Mouse (Mus musculus) ES-E14 (cell line): Measurements from ENCODE around the gene Ctse.

Experiments used
- CHD2 ChIP-seq: IDR thresholded peaks from 2 replicates; pipeline ENCODE4 v1.6.1; 2014; ENCODE audit warnings: mild to moderate bottlenecking, low read depth, low read length, inconsistent platforms
- MAFK ChIP-seq: IDR thresholded peaks from 2 replicates; pipeline ENCODE4 v1.6.1; 2014; ENCODE audit warnings: mild to moderate bottlenecking, low read depth, low read length, inconsistent platforms; ENCODE audit not compliant: insufficient read depth
- ZC3H11A ChIP-seq: IDR thresholded peaks from 2 replicates; pipeline ENCODE4 v1.6.1; 2012; ENCODE audit warnings: low read depth, mild to moderate bottlenecking, inconsistent platforms, low read length, borderline replicate concordance
- ZNF384 ChIP-seq: IDR thresholded peaks from 2 replicates; pipeline ENCODE4 v1.6.1; 2012; ENCODE audit warnings: low read depth, low read length, inconsistent platforms

DNA sequence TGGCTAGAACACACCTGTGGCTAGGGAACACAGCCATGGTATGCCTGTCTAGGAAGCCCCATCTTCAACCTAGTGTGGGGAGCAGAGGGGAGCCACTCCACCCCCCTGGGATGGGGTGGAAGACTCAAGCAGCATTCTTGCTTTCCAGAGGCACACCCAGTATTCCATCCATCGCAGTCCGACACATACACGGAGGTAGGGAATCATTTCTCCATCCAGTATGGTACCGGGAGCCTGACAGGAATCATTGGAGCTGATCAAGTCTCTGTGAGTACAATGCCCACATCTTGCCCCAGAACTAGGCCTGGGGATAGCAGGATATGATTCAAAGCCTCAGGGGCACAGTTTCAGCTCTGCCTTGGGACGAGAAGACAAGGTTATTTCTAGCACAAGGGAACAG is 26.0 kb downstream of the Ctse start:
- TF ChIP-seq ZNF384 (no peak), MAFK (no peak), ZC3H11A (no peak), CHD2 (no peak)
